Mouse (Mus musculus) duodenum, adult 2 months (tissue): ENCODE data around the gene Gm3252. TPM values are rescaled to one million over a fixed set of nuclear protein-coding genes. Genes with fewer than 3 reads are reported as not detected.

ENCODE experiments used
- polyA plus RNA-seq: library from polyadenylated mRNA; depleted of rRNA; stranded (reverse); fragments of >200 nt; gene quantifications from 2 replicates; pipeline ENCODE4 v1.2.3, GENCODE M21; 2012; ENCODE audit warnings: low replicate concordance; rRNA removed

The Gm3252 gene
- polyA plus RNA-seq, result 0.19 and 0.34 TPM in 2 replicates

GRCm38 (mm10) chr14:4726038-4726880 lies at the start of gene Gm3252:
Gene Gm3252, plus strand, starts transcription at chr14:4726775.

GRCm38 (mm10) chr14:4708938-4709337 lies 17.6 kb upstream of the Gm3252 start, which contains the start of gene Gm7876:
Gene Gm7876, plus strand, starts transcription at chr14:4709238.

GRCm38 (mm10) chr14:4776037-4776436 lies 49.5 kb downstream of the Gm3252 start, which contains the start of gene Gm9602:
Gene Gm9602, plus strand, starts transcription at chr14:4776337.

Other genes with a start within 250 kb of the Gm3252 start
- gene Gm3182, start 245.0 kb upstream of the Gm3252 start, polyA plus RNA-seq, result not detected in 2 replicates
- gene Gm3047, start 171.4 kb upstream of the Gm3252 start, polyA plus RNA-seq, result not detected in 2 replicates
- gene Gm8159, start 94.4 kb upstream of the Gm3252 start, polyA plus RNA-seq, result not detected in 2 replicates
- gene Gm3239, start 62.6 kb upstream of the Gm3252 start, polyA plus RNA-seq, result not detected in 2 replicates
- gene Gm7876, start 17.5 kb upstream of the Gm3252 start, polyA plus RNA-seq, result not detected in 2 replicates
- gene Gm9602, start 49.6 kb downstream of the Gm3252 start, polyA plus RNA-seq, result not detected in 2 replicates
- gene Gm3269, start 111.3 kb downstream of the Gm3252 start, polyA plus RNA-seq, result not detected in 2 replicates
- not detected in 2 replicates for gene Gm3264, start 128.8 kb downstream of the Gm3252 start, polyA plus RNA-seq
- gene Gm3278, start 165.6 kb downstream of the Gm3252 start, polyA plus RNA-seq, result not detected in 2 replicates